Mouse (Mus musculus): ENCODE results near the gene D10Jhu81e. TPM values are rescaled to one million over a fixed set of nuclear protein-coding genes. Genes with fewer than 3 reads are reported as not detected.

Gene D10Jhu81e
- polyA plus RNA-seq, 2 experiments, result 11.7 to 39.1 TPM

DNA sequence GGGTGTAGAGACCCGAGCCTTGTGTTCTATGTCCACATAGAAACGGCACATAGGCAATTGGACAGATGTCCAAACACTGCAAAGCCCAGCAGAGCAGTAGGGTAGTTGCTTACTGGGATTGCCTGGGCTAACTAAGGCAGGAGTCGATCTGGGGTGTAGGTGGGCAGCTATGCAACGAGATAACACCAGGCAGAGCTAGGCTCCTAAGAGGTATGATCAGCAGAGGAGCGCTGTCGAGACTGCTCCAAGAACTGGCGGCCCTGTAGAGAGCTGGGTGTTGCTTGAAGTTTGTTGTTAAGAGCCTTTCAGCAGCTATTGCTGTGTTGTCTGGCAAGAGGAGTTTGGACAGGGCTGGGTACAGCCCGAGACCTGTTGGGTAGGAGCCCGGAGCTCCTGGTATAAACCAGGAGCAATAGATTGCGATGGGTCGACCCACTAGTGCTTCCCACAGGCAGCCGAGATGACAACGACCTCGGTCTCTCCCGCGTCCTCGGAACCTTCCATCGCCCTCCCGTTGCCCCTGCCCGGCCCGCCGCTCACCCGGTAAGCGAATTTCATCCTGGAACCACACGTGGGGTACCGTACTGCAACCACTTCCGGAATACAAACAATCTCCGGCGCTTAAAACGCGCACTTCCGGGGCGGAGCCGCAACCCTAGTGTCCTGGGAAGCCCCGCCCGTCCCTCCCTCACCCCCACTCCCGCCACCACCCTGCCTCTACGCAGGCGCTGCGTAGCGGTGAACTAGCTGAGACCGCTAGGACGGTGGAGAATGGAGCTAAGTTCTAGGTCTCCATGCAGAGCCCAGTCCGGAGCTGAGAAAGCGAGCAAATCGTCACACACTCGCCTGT is 15.2 kb upstream of the D10Jhu81e start, which contains the start of gene Pwp2:
Pwp2 (minus strand) TSS at position 619 of the 850 bp plus-strand sequence.
- peak within 1 kb of the TSS; percentile 75 for H3K9ac ChIP-seq (replicated peaks)
- H3K4me2 ChIP-seq (ENCODE audit: low read depth), result peak within 1 kb of the TSS; percentile 90
- H3K4me3 ChIP-seq (ENCODE audit: insufficient read depth in 1 of 2, low read depth in 2 of 2, low read length in 2 of 2), result peak within 1 kb of the TSS; percentile 85 to 95
- H3K36me3 ChIP-seq (replicated peaks; ENCODE audit: control insufficient read depth, insufficient read depth, low read depth), result peaks cover 50% of the 10 kb centered on the region
- peak; percentile 94 for ATAC-seq (ENCODE audit: insufficient read depth)
- H3K4me1 ChIP-seq (replicated peaks; ENCODE audit: control insufficient read depth in 2 of 2, insufficient read depth in 2 of 2, low read length in 1 of 2), result peaks cover 10 to 20% of the 10 kb centered on the region in 2 experiments
- no peaks in the 10 kb centered on the region for H3K27me3 ChIP-seq (ENCODE audit: control insufficient read depth, insufficient read depth, low read length)
- H3K27ac ChIP-seq, result peak within 1 kb of the TSS; percentile 85
- H3K9me3 ChIP-seq (ENCODE audit: control insufficient read depth, low read length), result no peaks in the 10 kb centered on the region
- peak; percentile 89 to 91 (median 89) for DNase-seq (ENCODE audit: low read depth in 3 of 3, low spot score in 3 of 3)
- no peak for TF ChIP-seq EP300 (IDR thresholded peaks at IDR 0.05; ENCODE audit: low read depth)
- TF ChIP-seq CTCF (IDR thresholded peaks at IDR 0.05; ENCODE audit: low read depth), result peak; percentile 43; the same call in 1 of the 2 replicates
- WGBS (ENCODE audit: insufficient replicate concordance), result 1% methylated on average over 47 of the region's 47 CpGs

DNA sequence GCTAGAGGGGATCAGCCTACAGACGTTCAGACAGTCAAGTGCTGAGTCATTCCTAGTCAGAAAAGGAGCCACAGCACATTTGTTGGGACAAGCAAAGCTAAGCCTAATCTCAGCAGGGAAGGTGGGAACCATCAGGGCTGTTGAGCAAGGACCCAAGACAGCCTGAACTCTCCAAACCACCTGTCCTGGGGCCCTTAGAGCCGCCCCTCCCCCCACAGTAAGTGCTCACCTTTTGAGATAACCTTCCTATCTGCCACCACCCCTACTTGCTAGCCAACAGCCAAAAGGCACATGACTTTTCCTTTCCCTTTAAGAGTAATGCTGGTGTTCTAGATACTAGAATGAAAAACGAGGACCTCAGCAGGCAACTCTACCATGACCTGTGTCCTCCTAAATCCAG is 14.0 kb upstream of the D10Jhu81e start:
- DNase-seq (ENCODE audit: low read depth in 3 of 3, low spot score in 3 of 3) (no peak), ATAC-seq (ENCODE audit: insufficient read depth) (no peak)
- no peaks in the 10 kb centered on the region for H3K27me3 ChIP-seq (ENCODE audit: control insufficient read depth, insufficient read depth, low read length)
- peak overlapping the region in 1 of 2 experiments; percentile 85; a peak in 2 of 4 replicates for H3K4me3 ChIP-seq (ENCODE audit: insufficient read depth in 1 of 2, low read depth in 2 of 2, low read length in 2 of 2)
- peaks cover 49% of the 10 kb centered on the region for H3K36me3 ChIP-seq (replicated peaks; ENCODE audit: control insufficient read depth, insufficient read depth, low read depth)
- H3K9me3 ChIP-seq (ENCODE audit: control insufficient read depth, low read length), result no peaks in the 10 kb centered on the region
- 43% methylated on average over 3 of the region's 3 CpGs for WGBS (ENCODE audit: insufficient replicate concordance)
- TF ChIP-seq CTCF (IDR thresholded peaks at IDR 0.05; ENCODE audit: low read depth) (no peak), EP300 (IDR thresholded peaks at IDR 0.05; ENCODE audit: low read depth) (no peak)
- H3K27ac ChIP-seq, result no peak overlapping the region
- H3K4me1 ChIP-seq (replicated peaks; ENCODE audit: control insufficient read depth in 2 of 2, insufficient read depth in 2 of 2, low read length in 1 of 2), result peaks cover 10 to 20% of the 10 kb centered on the region in 2 experiments
- peak overlapping the region; percentile 90 for H3K4me2 ChIP-seq (ENCODE audit: low read depth)
- H3K9ac ChIP-seq (replicated peaks), result no peak overlapping the region

DNA sequence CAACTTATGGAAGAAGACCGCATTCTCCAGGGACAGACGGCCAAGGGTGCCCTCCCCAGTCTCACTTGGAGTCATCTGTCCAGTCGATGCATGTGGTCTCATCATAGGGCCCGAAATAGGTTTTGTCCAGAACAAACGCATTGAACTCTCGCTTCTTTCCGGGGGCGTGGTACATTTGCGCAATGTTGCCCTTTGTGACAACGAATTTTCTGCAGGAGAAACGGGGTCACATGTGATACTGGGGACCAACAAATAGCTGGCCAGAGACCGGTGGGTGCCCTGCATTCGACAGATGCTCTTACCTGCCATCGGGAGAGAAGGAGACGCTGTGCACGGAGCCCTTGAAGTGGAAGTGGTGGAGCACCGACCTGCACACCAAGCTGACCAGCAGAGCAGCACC is 12.7 kb upstream of the D10Jhu81e start:
- ATAC-seq (ENCODE audit: insufficient read depth) (no peak), DNase-seq (ENCODE audit: low read depth in 3 of 3, low spot score in 3 of 3) (no peak)
- no peak overlapping the region for H3K27ac ChIP-seq
- no peak overlapping the region for H3K9ac ChIP-seq (replicated peaks)
- WGBS (ENCODE audit: insufficient replicate concordance), result 85% methylated on average over 17 of the region's 17 CpGs
- TF ChIP-seq CTCF (IDR thresholded peaks at IDR 0.05; ENCODE audit: low read depth) (no peak), EP300 (IDR thresholded peaks at IDR 0.05; ENCODE audit: low read depth) (no peak)
- H3K9me3 ChIP-seq (ENCODE audit: control insufficient read depth, low read length), result no peaks in the 10 kb centered on the region
- H3K36me3 ChIP-seq (replicated peaks; ENCODE audit: control insufficient read depth, insufficient read depth, low read depth), result peaks cover 46% of the 10 kb centered on the region
- peaks cover 10 to 20% of the 10 kb centered on the region in 2 experiments for H3K4me1 ChIP-seq (replicated peaks; ENCODE audit: control insufficient read depth in 2 of 2, insufficient read depth in 2 of 2, low read length in 1 of 2)
- no peaks in the 10 kb centered on the region for H3K27me3 ChIP-seq (ENCODE audit: control insufficient read depth, insufficient read depth, low read length)
- H3K4me3 ChIP-seq (ENCODE audit: insufficient read depth in 1 of 2, low read depth in 2 of 2, low read length in 2 of 2), result no peak overlapping the region
- no peak overlapping the region for H3K4me2 ChIP-seq (ENCODE audit: low read depth)

DNA sequence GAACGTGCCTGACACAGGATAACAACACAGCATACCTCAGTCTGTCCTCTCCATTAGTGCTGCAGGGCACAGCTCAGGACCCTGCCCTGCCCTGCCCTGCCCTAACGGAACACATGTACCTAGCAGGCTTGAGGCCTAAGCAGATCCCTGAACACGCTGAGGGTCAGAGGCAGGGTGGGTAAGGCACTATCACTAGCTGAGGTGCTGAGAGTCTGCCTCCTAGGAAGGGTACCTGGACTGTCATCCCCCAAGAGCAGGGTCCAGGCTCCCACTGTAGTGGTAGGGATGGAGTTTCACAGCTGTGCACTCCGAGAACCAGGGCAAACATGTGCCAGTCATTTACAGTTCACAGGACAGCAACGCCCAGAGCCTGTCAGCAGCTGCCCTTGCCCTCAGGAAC is 4.9 kb upstream of the D10Jhu81e start:
- peaks cover 0 to 6% of the 10 kb centered on the region in 2 experiments; a peak in 3 of 4 replicates for H3K4me1 ChIP-seq (replicated peaks; ENCODE audit: control insufficient read depth in 2 of 2, insufficient read depth in 2 of 2, low read length in 1 of 2)
- H3K9me3 ChIP-seq (ENCODE audit: control insufficient read depth, low read length), result no peaks in the 10 kb centered on the region
- no peaks in the 10 kb centered on the region for H3K27me3 ChIP-seq (ENCODE audit: control insufficient read depth, insufficient read depth, low read length)
- no peak overlapping the region for H3K4me2 ChIP-seq (ENCODE audit: low read depth)
- peaks cover 44% of the 10 kb centered on the region for H3K36me3 ChIP-seq (replicated peaks; ENCODE audit: control insufficient read depth, insufficient read depth, low read depth)
- H3K27ac ChIP-seq, result no peak overlapping the region
- H3K9ac ChIP-seq (replicated peaks), result no peak overlapping the region
- DNase-seq (ENCODE audit: low read depth in 3 of 3, low spot score in 3 of 3) (no peak), ATAC-seq (ENCODE audit: insufficient read depth) (no peak)
- TF ChIP-seq EP300 (IDR thresholded peaks at IDR 0.05; ENCODE audit: low read depth) (no peak), CTCF (IDR thresholded peaks at IDR 0.05; ENCODE audit: low read depth) (no peak)
- H3K4me3 ChIP-seq (ENCODE audit: insufficient read depth in 1 of 2, low read depth in 2 of 2, low read length in 2 of 2), result no peak overlapping the region
- 72% methylated on average over 5 of the region's 5 CpGs for WGBS (ENCODE audit: insufficient replicate concordance)

DNA sequence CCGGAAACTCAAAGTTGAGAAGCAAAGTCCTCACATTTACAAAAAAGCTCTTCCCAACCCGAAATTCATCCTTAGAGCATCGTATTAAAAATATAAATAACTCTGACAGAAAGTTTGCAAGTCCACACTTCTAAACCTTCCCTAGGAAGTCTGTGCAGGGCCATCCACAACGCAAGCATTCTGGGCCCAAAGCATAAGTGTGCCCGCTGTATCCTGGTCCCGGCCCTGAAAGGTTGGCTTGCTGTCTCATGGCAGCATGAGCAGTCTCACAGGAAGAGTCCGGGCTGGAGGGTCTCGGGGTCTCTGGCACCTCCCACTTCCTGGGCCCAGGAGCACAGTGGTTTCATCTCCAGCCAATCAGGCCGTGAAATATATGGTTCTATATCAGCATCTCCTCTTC is 2.0 kb upstream of the D10Jhu81e start:
- ATAC-seq (ENCODE audit: insufficient read depth) (no peak), DNase-seq (ENCODE audit: low read depth in 3 of 3, low spot score in 3 of 3) (no peak)
- no peak overlapping the region for H3K4me3 ChIP-seq (ENCODE audit: insufficient read depth in 1 of 2, low read depth in 2 of 2, low read length in 2 of 2)
- no peak overlapping the region for H3K4me2 ChIP-seq (ENCODE audit: low read depth)
- H3K9me3 ChIP-seq (ENCODE audit: control insufficient read depth, low read length), result no peaks in the 10 kb centered on the region
- H3K27me3 ChIP-seq (ENCODE audit: control insufficient read depth, insufficient read depth, low read length), result no peaks in the 10 kb centered on the region
- H3K36me3 ChIP-seq (replicated peaks; ENCODE audit: control insufficient read depth, insufficient read depth, low read depth), result peaks cover 33% of the 10 kb centered on the region
- peaks cover 0 to 14% of the 10 kb centered on the region in 2 experiments; a peak in 3 of 4 replicates for H3K4me1 ChIP-seq (replicated peaks; ENCODE audit: control insufficient read depth in 2 of 2, insufficient read depth in 2 of 2, low read length in 1 of 2)
- 83% methylated on average over 9 of the region's 9 CpGs for WGBS (ENCODE audit: insufficient replicate concordance)
- H3K9ac ChIP-seq (replicated peaks), result no peak overlapping the region
- no peak overlapping the region for H3K27ac ChIP-seq
- TF ChIP-seq CTCF (IDR thresholded peaks at IDR 0.05; ENCODE audit: low read depth) (no peak), EP300 (IDR thresholded peaks at IDR 0.05; ENCODE audit: low read depth) (no peak)
